Mouse (Mus musculus) c-Kit-negative CD71-positive TER-119-positive erythroid progenitor cells, embryonic 14.5 days (primary cell): ENCODE measurements around the gene Klhl1.
"Not testable (repeated sequence)": the region's sequence is repeated elsewhere in the genome, so short reads cannot be mapped to it uniquely, and the experiment has no call there.

Experiments used
- DNase-seq: peaks from one replicate; pipeline ENCODE4 v3.0.0-alpha.2; 2013; ENCODE audit warnings: low read depth, low spot score

Gene Klhl1

GRCm38 (mm10) chr14:96518954-96519682 is at the start of gene Klhl1:
TSS of gene Klhl1 (minus strand) at chr14:96519102.
- no peak for DNase-seq

DNA sequence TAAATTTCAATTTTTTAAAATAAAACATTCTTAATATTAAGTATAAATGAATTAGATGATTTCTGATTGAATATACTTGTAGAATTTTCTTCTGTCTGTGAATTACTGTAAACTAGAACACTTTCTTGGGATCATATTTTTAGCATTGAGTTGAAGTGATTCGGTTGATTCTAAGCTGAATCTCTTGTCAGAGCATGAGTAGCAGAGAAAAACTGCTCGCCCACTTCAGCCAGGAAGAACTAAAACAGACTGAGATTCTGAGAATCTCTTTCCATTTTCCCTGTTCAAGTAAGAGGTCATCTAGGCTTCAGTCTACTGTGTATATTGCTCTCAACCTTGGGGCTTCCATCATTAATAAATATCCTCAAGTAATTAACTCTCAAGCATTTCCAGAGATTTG is 34.8 kb upstream of the Klhl1 start:
- no peak for DNase-seq

DNA sequence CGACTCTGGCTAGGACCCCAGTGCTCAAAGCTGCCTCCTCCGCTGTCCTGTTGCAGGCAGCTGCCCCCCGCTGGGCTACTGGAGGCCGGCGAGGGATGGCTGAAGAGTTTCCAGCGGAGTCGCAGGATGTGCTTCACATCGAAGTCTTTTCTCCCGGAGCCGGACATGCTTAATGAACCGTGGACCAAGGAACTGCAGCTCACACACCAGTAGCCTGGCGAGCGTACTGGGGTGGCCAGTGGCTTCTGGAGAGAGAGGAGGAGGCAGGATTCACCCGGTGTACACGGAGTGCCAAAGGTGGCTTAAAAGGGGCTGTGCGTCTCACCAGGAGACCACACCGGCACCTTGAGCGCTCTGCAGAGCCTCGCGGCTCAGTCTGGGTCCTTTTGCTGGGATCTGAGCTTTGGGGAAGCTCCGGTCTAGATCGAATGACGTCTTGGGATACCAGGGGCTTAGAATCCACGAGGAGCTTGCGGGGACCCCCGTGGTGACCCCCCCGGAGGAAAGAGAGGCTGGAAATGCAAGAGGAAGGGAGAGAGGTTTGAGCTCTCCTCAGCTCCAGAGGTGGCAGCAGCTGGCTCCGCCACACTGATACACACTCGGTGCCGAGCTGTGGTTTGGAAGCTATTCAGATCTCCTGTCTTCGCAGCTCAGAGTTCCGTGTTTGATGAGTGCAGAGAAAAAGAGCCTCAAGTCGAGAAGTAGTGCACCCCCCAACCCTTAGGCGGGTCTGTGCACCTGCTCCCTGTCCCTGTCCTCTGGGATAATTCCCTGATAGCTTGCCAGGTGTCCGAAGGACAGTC is 550 bp downstream of the Klhl1 start:
- no peak for DNase-seq

GRCm38 (mm10) chr14:96517727-96518126 is 1.2 kb downstream of the Klhl1 start:
- no peak for DNase-seq

DNA sequence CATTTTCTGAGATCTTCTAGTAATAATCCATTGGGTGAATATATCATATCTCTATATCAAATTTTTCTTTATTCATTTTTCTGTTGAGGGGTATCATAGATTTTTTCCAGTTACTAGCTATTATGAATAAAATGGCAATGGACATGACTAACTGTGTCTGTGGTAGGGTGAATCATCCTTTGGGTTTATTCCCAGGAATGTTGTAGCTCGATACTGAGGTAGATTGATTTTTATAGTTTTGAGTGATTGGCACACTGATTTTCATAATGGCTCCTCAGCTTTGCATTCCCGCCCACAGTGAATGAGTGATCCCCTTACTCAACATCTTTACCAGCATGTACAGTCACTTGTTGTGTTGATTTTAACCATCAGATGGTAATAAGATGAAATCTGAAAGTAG is 19.0 kb downstream of the Klhl1 start:
- DNase-seq = no peak

GRCm38 (mm10) chr14:96471812-96472211 is 47.1 kb downstream of the Klhl1 start:
- DNase-seq = no peak

- DNase-seq = no peak
These were observed 47.6 kb downstream of the Klhl1 start for GRCm38 (mm10) chr14:96471336-96471735.

GRCm38 (mm10) chr14:96461756-96462155 is 57.1 kb downstream of the Klhl1 start:
- DNase-seq = no peak

DNA sequence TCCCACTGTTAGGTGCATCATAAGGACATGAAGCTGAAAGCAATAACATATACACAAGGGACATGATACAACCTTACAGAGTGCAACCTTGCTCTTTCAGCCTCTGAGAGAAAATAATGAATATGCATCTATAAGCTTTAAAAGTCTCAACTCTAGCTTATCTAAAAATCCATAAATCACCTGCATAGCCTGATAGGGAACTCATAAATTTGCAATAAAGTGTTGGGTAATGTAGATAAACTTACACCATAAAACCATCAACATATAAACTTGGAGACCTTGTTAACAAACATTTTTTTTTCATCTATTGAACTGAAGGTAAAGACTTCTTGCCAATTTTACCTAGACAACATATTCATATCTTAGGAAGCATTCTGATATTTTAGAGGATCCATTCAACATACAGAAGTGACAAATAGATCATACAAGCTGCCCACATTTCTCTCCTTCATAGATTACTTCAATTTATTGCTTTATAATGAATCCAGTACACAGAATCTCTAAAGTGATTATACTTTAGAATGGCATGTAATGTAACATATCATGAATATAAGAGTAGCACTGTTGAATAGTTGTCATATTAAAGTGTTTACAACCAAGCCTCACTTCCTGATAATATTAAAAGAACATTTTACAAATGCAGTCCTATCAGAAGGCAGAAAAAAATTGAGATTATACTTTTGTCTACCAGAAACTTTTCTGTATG is 126.7 kb downstream of the Klhl1 start:
- no peak for DNase-seq

GRCm38 (mm10) chr14:96362727-96363126 is 156.2 kb downstream of the Klhl1 start:
- no peak for DNase-seq

- DNase-seq = no peak
These were observed 170.7 kb downstream of the Klhl1 start for GRCm38 (mm10) chr14:96348220-96348619.

DNA sequence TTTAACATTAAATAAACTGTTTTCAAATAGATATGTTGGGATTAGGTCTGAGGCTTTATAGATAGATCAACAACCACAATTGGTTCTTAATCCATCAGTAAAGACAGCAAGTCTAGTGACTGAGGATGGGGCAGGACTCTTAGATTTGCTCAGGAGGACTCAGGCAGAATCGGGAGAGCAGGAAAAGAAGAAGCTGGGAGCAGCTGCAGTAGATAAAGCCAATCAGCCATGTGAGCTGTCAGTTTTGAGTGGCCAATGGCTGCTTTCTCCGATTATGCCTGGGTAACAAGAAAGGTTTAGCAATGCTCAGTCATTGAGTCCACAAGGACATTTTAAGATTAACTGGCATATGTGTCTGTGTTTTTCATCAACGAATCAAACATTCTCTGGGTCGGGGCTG is 187.8 kb downstream of the Klhl1 start:
- no peak for DNase-seq

- DNase-seq = no peak
These were observed 301.0 kb downstream of the Klhl1 start for GRCm38 (mm10) chr14:96217805-96218441.

GRCm38 (mm10) chr14:96194795-96195194 is 324.1 kb downstream of the Klhl1 start:
- DNase-seq = not testable (repeated sequence)

GRCm38 (mm10) chr14:96174546-96174945 is 344.4 kb downstream of the Klhl1 start:
- DNase-seq = no peak

- DNase-seq = no peak
These were observed 375.8 kb downstream of the Klhl1 start for GRCm38 (mm10) chr14:96143137-96143536.

GRCm38 (mm10) chr14:96140246-96140645 is 378.7 kb downstream of the Klhl1 start:
- DNase-seq = no peak

DNA sequence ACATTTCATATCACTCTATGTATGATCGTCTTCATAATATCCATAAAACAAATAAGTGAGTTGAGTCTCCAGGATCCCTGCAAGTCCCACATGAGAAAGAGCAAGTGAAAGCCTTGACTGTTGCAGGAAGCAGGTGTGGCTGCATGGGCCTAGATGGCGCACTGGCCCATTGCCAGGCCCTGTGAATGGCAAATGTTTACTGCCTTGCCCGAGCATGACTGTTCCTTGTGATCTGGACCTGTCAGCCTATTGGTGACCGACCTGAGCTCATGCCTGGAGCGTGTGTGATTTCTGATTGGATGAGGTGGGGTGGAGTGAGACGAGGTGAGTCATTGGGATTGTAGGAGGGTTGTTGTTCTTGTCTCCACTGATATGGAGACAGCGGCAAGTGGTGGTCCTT is 411.5 kb downstream of the Klhl1 start:
- DNase-seq = no peak

DNA sequence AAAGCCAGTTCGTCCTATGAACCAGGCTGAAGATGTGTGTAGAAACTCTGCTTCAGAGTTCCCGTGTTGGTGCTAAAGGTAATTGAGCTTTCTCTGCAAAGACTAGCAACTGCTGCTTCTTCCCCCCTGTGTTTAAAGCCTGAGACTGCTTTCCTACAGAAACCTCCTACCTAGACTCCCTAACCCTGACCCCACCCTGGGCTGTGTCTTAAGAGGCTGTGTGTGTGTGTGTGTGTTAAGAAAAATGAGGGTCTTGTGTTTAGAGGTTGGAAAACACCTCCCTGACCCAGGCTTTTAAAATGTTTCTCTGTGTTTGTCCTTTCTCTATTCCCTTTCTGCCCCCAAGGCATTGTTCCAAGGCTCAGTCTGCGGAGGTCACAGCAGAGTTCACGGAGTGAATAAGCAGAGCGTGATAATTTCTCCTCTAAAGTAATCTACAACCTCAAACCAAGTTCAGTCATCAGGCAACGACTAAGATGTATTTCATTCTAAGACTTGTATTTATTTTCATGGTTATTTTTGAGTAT is 437.2 kb downstream of the Klhl1 start:
- DNase-seq = no peak

DNA sequence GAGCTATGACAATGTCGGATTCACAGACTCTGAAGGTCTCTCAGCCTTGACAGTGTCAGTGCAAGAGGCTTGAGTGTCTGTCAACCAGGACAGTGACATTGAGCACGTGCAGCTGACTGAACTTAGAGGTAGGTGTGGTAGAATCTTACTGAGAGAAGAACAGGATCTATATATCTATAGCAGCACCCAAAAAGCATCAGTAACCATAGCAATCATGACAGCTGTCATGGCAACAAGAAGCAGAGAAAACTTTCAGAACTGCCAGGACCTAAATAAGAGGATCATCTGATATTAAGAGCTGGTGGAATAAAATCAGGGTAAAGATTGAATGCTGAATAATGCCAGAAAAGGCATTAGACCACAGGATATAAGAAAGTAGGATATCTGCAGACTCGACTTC is 453.0 kb downstream of the Klhl1 start:
- no peak for DNase-seq
